Mouse (Mus musculus): Measurements from ENCODE around the gene Tbc1d20. TPM values are rescaled to one million over a fixed set of nuclear protein-coding genes. Genes with fewer than 3 reads are reported as not detected.
"Not testable (repeated sequence)": the region's sequence is repeated elsewhere in the genome, so short reads cannot be mapped to it uniquely, and the experiment has no call there.

Gene Tbc1d20
- total and polyA plus RNA-seq, 2 experiments = 13.0 to 25.1 TPM

DNA sequence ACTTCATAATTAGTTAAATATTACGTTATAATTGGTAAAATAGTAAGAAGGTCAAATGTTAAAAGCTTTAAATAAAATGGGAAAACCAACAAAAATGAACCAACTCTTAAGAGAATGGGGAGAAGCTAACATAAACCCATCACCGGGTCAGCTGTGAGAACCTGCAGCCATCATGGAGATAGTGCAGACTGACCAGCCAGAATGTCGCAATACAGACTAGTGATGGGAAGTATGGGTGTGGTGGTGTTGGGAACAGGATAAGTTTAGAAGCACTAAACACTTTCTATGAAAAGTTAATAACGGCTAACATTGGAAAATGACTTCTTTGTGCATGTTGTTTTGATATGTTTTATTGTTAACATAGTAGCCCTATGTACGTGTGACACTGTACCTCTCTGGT, 6.1 kb upstream of the Tbc1d20 start:
- no peak overlapping the region for H3K27ac ChIP-seq (replicated peaks; ENCODE audit: insufficient read depth, low read depth, low read length)
- DNase-seq (ENCODE audit: extremely low read depth, low read depth, low spot score) = no peak
- H3K4me1 ChIP-seq (ENCODE audit: control insufficient read depth, insufficient read depth, low read length) = no peaks in the 10 kb centered on the region
- TF ChIP-seq CTCF (IDR thresholded peaks at IDR 0.05; ENCODE audit: low read depth, low read length) = no peak
- TF ChIP-seq POLR2A (IDR thresholded peaks at IDR 0.05; ENCODE audit: extremely low read depth, insufficient read depth, low read length) = no peak
- H3K36me3 ChIP-seq (ENCODE audit: control insufficient read depth, insufficient read depth, low read length) = peaks cover 32% of the 10 kb centered on the region
- no peak overlapping the region for H3K9ac ChIP-seq (ENCODE audit: low read depth, low read length)
- 87% methylated on average over 5 of the region's 5 CpGs for WGBS
- H3K4me3 ChIP-seq (ENCODE audit: insufficient read depth, low read depth, low read length) = no peak overlapping the region
- H3K27me3 ChIP-seq (ENCODE audit: control insufficient read depth, insufficient read depth, low read length) = no peaks in the 10 kb centered on the region
- no peaks in the 10 kb centered on the region for H3K79me2 ChIP-seq (ENCODE audit: control insufficient read depth, insufficient read depth, low read length)

GRCm38 (mm10) chr2:152288046-152288445, 5.6 kb upstream of the Tbc1d20 start:
- no peaks in the 10 kb centered on the region for H3K79me2 ChIP-seq (ENCODE audit: control insufficient read depth, insufficient read depth, low read length)
- DNase-seq (ENCODE audit: extremely low read depth, low read depth, low spot score) = no peak
- H3K36me3 ChIP-seq (ENCODE audit: control insufficient read depth, insufficient read depth, low read length) = peaks cover 27% of the 10 kb centered on the region
- 87% methylated on average over 8 of the region's 8 CpGs for WGBS
- no peaks in the 10 kb centered on the region for H3K27me3 ChIP-seq (ENCODE audit: control insufficient read depth, insufficient read depth, low read length)
- no peaks in the 10 kb centered on the region for H3K4me1 ChIP-seq (ENCODE audit: control insufficient read depth, insufficient read depth, low read length)
- no peak overlapping the region for H3K4me3 ChIP-seq (ENCODE audit: insufficient read depth, low read depth, low read length)
- no peak overlapping the region for H3K9ac ChIP-seq (ENCODE audit: low read depth, low read length)
- H3K27ac ChIP-seq (replicated peaks; ENCODE audit: insufficient read depth, low read depth, low read length) = no peak overlapping the region
- TF ChIP-seq CTCF (IDR thresholded peaks at IDR 0.05; ENCODE audit: low read depth, low read length) = no peak
- TF ChIP-seq POLR2A (IDR thresholded peaks at IDR 0.05; ENCODE audit: extremely low read depth, insufficient read depth, low read length) = no peak

DNA sequence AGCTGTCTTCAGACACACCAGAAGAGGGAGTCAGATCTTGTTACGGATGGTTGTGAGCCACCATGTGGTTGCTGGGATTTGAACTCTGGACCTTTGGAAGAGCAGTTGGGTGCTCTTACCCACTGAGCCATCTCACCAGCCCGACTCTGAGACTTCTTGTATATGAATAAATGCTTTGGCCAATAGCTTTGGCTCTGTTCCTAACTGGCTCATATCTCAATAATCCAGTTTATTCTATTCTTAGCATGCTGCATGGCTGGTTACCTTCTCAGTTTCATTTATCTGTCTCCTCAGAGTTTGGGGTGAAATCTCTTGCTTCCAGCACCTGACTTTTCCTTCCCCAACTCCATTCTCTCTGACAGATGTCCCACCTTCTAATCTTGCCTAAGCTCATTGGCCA, 4.0 kb upstream of the Tbc1d20 start:
- H3K9ac ChIP-seq (ENCODE audit: low read depth, low read length); H3K4me1 ChIP-seq (ENCODE audit: control insufficient read depth, insufficient read depth, low read length); H3K27me3 ChIP-seq (ENCODE audit: control insufficient read depth, insufficient read depth, low read length); H3K27ac ChIP-seq (replicated peaks; ENCODE audit: insufficient read depth, low read depth, low read length); H3K79me2 ChIP-seq (ENCODE audit: control insufficient read depth, insufficient read depth, low read length); H3K4me3 ChIP-seq (ENCODE audit: insufficient read depth, low read depth, low read length); DNase-seq (ENCODE audit: extremely low read depth, low read depth, low spot score): not testable (repeated sequence)
- WGBS = 76% methylated on average over 2 of the region's 2 CpGs
- peaks cover 12% of the 10 kb centered on the region for H3K36me3 ChIP-seq (ENCODE audit: control insufficient read depth, insufficient read depth, low read length)

GRCm38 (mm10) chr2:152292475-152292874, 1.2 kb upstream of the Tbc1d20 start:
- Histone ChIP-seq H3K27ac (replicated peaks; ENCODE audit: insufficient read depth, low read depth, low read length) (no peak overlapping the region), H3K4me3 (ENCODE audit: insufficient read depth, low read depth, low read length) (no peak overlapping the region), H3K9ac (ENCODE audit: low read depth, low read length) (no peak overlapping the region), H3K27me3 (ENCODE audit: control insufficient read depth, insufficient read depth, low read length) (no peaks in the 10 kb centered on the region), H3K4me1 (ENCODE audit: control insufficient read depth, insufficient read depth, low read length) (peaks cover 21% of the 10 kb centered on the region), H3K36me3 (ENCODE audit: control insufficient read depth, insufficient read depth, low read length) (no peaks in the 10 kb centered on the region), H3K79me2 (ENCODE audit: control insufficient read depth, insufficient read depth, low read length) (peaks cover 27% of the 10 kb centered on the region)
- 84% methylated on average over 2 of the region's 2 CpGs for WGBS
- no peak for TF ChIP-seq POLR2A (IDR thresholded peaks at IDR 0.05; ENCODE audit: extremely low read depth, insufficient read depth, low read length)
- no peak for TF ChIP-seq CTCF (IDR thresholded peaks at IDR 0.05; ENCODE audit: low read depth, low read length)
- DNase-seq (ENCODE audit: extremely low read depth, low read depth, low spot score) = no peak

GRCm38 (mm10) chr2:152293179-152293726, 375 bp upstream of the Tbc1d20 start:
- DNase-seq (ENCODE audit: extremely low read depth, low read depth, low spot score) = no peak
- Histone ChIP-seq H3K9ac (ENCODE audit: low read depth, low read length) (peak overlapping the region; percentile 33), H3K27me3 (ENCODE audit: control insufficient read depth, insufficient read depth, low read length) (no peaks in the 10 kb centered on the region), H3K27ac (replicated peaks; ENCODE audit: insufficient read depth, low read depth, low read length) (peak overlapping the region; percentile 11; the same call in 1 of the 2 replicates), H3K4me3 (ENCODE audit: insufficient read depth, low read depth, low read length) (peak overlapping the region; percentile 90), H3K79me2 (ENCODE audit: control insufficient read depth, insufficient read depth, low read length) (peaks cover 29% of the 10 kb centered on the region), H3K36me3 (ENCODE audit: control insufficient read depth, insufficient read depth, low read length) (no peaks in the 10 kb centered on the region), H3K4me1 (ENCODE audit: control insufficient read depth, insufficient read depth, low read length) (peaks cover 24% of the 10 kb centered on the region)
- WGBS = under 1% methylated on average over 15 of the region's 15 CpGs
- TF ChIP-seq CTCF (IDR thresholded peaks at IDR 0.05; ENCODE audit: low read depth, low read length) (no peak), POLR2A (IDR thresholded peaks at IDR 0.05; ENCODE audit: extremely low read depth, insufficient read depth, low read length) (no peak)

DNA sequence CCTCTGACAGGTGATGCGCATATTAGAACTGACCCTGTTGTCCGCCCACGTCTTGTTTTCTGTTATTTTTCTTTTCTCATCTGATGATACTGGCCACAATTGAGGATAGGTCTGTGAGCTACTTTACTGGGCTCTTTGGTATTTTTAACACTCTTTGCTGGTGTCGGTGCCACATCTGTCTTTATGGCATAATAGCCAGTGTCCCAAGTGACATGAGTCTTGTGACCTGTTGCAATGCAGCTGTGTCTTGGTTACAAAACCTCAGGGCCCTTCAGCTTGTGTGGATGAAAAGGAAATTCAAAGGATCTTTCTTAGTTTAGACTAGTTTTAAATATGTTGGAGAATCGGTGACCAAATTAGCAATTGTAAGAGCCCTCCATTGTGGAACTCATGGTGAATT, 913 bp downstream of the Tbc1d20 start:
- DNase-seq (ENCODE audit: extremely low read depth, low read depth, low spot score) = no peak
- WGBS = 26% methylated on average over 5 of the region's 5 CpGs
- peak overlapping the region; percentile 81; the same call in 1 of the 2 replicates for H3K27ac ChIP-seq (replicated peaks; ENCODE audit: insufficient read depth, low read depth, low read length)

More for the DNA sequence above, 913 bp downstream of the Tbc1d20 start:
- Histone ChIP-seq H3K27me3 (ENCODE audit: control insufficient read depth, insufficient read depth, low read length) (no peaks in the 10 kb centered on the region), H3K79me2 (ENCODE audit: control insufficient read depth, insufficient read depth, low read length) (peaks cover 32% of the 10 kb centered on the region), H3K36me3 (ENCODE audit: control insufficient read depth, insufficient read depth, low read length) (no peaks in the 10 kb centered on the region), H3K4me1 (ENCODE audit: control insufficient read depth, insufficient read depth, low read length) (peaks cover 24% of the 10 kb centered on the region), H3K9ac (ENCODE audit: low read depth, low read length) (peak overlapping the region; percentile 95), H3K4me3 (ENCODE audit: insufficient read depth, low read depth, low read length) (peak overlapping the region; percentile 90)
- TF ChIP-seq CTCF (IDR thresholded peaks at IDR 0.05; ENCODE audit: low read depth, low read length) (no peak), POLR2A (IDR thresholded peaks at IDR 0.05; ENCODE audit: extremely low read depth, insufficient read depth, low read length) (no peak)
